Mouse (Mus musculus) E14TG2a.4 (cell line): Measurements from ENCODE around the gene Opa3.

ENCODE experiments used
- CTCF ChIP-seq: conservative IDR thresholded peaks from 2 replicates; pipeline ENCODE4 v1.5.1; 2014; ENCODE audit warnings: low read length
- POU5F1 ChIP-seq: IDR thresholded peaks from 2 replicates; pipeline ENCODE4 v1.6.1; 2014; ENCODE audit warnings: low read length, borderline replicate concordance

DNA sequence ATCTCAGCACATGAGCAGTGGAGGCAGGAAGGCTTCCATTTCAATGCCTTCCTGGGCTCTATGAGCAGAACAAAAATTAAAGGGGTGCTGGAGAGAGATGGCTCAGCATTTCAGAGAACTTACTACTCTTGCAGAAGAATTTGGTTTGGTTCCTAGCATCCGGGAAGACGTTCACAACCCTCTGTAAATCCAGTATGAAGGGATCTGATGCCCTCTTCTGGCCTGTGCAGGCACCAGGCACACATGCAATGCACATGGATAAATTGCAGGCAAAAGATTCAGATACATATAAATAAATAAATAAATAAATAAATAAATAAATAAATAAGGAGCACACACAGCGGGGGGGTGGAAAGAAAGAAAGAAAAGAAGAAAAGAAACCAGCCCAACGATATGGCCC, 48.1 kb downstream of the Opa3 start:
- TF ChIP-seq CTCF: peak; percentile 29
- TF ChIP-seq POU5F1: no peak
